ENCODE assay signal across 21 mouse cellular contexts in genomic region chr11:49721358-49721757, GRCm38 (mm10). TPM values are rescaled to one million over a fixed set of nuclear protein-coding genes. Genes with fewer than 3 reads are reported as not detected.
DNase-seq lines count a peak whose midpoint lies in the region; ATAC-seq and TF ChIP-seq lines count a peak whose summit lies in the region.
"Had no signal": no experiment of that assay in that cellular context is flagged by ENCODE, and none has a peak within 500 bp of the region (broad histone marks: within the 10 kb centered on the region; RNA-seq: fewer than 3 reads in every experiment).

No protein-coding gene starts in this region.

- no peak overlapping the region for H3K4me3 ChIP-seq in MEL (ENCODE audit: control insufficient read depth in 1 of 2, insufficient read depth in 1 of 2, low read depth in 2 of 2, low read length in 2 of 2)
- H3K4me3 ChIP-seq in liver, embryonic 11.5 days (ENCODE audit: low read depth, low read length), result no peak overlapping the region
- no peak overlapping the region for H3K4me3 ChIP-seq in liver, embryonic 15.5 days (replicated peaks)
- no peak overlapping the region for H3K4me3 ChIP-seq in stomach, embryonic 15.5 days (replicated peaks)
- H3K4me3 ChIP-seq in kidney, embryonic 16.5 days (ENCODE audit: low read length), result no peak overlapping the region
- H3K4me3 ChIP-seq: embryonic facial prominence, embryonic 10.5 days; forebrain, embryonic 13.5 days; heart, embryonic 15.5 days; hindbrain, embryonic 10.5 days; hindbrain, embryonic 15.5 days had no signal

- TF ChIP-seq CTCF in MEL (IDR thresholded peaks at IDR 0.05 in 2 of 3, conservative IDR thresholded peaks at IDR 0.05 in 1 of 3; ENCODE audit: control insufficient read depth in 1 of 3, insufficient read depth in 1 of 3, low read depth in 2 of 3, low read length in 3 of 3, poor library complexity in 1 of 3, severe bottlenecking in 1 of 3), result no peak

- no peaks in the 10 kb centered on the region for H3K9me3 ChIP-seq in MEL (replicated peaks; ENCODE audit: insufficient read depth, low read length)
- no peaks in the 10 kb centered on the region for H3K9me3 ChIP-seq in liver, embryonic 11.5 days (ENCODE audit: control insufficient read depth, low read length)
- no peaks in the 10 kb centered on the region for H3K9me3 ChIP-seq in liver, embryonic 15.5 days (replicated peaks)
- H3K9me3 ChIP-seq in stomach, embryonic 15.5 days, result no peaks in the 10 kb centered on the region
- no peaks in the 10 kb centered on the region for H3K9me3 ChIP-seq in kidney, embryonic 16.5 days (ENCODE audit: low read length)
- H3K9me3 ChIP-seq: embryonic facial prominence, embryonic 10.5 days; forebrain, embryonic 13.5 days; heart, embryonic 15.5 days; hindbrain, embryonic 10.5 days; hindbrain, embryonic 15.5 days had no signal

- no peak overlapping the region for H3K9ac ChIP-seq in MEL (ENCODE audit: control insufficient read depth, low read depth, low read length, poor library complexity, severe bottlenecking)
- H3K9ac ChIP-seq in liver, embryonic 11.5 days (ENCODE audit: low read depth, low read length), result no peak overlapping the region
- no peak overlapping the region for H3K9ac ChIP-seq in liver, embryonic 15.5 days
- no peak overlapping the region for H3K9ac ChIP-seq in stomach, embryonic 15.5 days
- H3K9ac ChIP-seq in kidney, embryonic 16.5 days (replicated peaks; ENCODE audit: low read length), result no peak overlapping the region
- H3K9ac ChIP-seq: forebrain, embryonic 13.5 days; heart, embryonic 15.5 days; hindbrain, embryonic 15.5 days had no signal

- no peaks in the 10 kb centered on the region for H3K79me2 ChIP-seq in MEL (ENCODE audit: control insufficient read depth, insufficient read depth, low read length, poor library complexity)

- no peak for TF ChIP-seq POLR2A in MEL (IDR thresholded peaks at IDR 0.05; ENCODE audit: control insufficient read depth in 1 of 2, insufficient read depth in 1 of 2, low read depth in 1 of 2, low read length in 2 of 2, poor library complexity in 1 of 2)

- H3K27ac ChIP-seq in MEL (ENCODE audit: control insufficient read depth, low read depth, low read length), result no peak overlapping the region
- H3K27ac ChIP-seq in liver, embryonic 11.5 days (ENCODE audit: low read depth, low read length), result no peak overlapping the region
- H3K27ac ChIP-seq in liver, embryonic 15.5 days (replicated peaks), result no peak overlapping the region; the same call in 1 of the 2 replicates
- H3K27ac ChIP-seq in stomach, embryonic 15.5 days, result no peak overlapping the region
- no peak overlapping the region for H3K27ac ChIP-seq in kidney, embryonic 16.5 days (ENCODE audit: low read length)
- H3K27ac ChIP-seq: embryonic facial prominence, embryonic 10.5 days; forebrain, embryonic 13.5 days; heart, embryonic 15.5 days; hindbrain, embryonic 10.5 days; hindbrain, embryonic 15.5 days had no signal

- TF ChIP-seq EP300 in MEL (IDR thresholded peaks at IDR 0.05; ENCODE audit: low read depth in 1 of 2, low read length in 2 of 2), result peak; percentile 57 to 79

- H3K36me3 ChIP-seq in MEL (ENCODE audit: control insufficient read depth in 1 of 2, insufficient read depth in 2 of 2, low read length in 2 of 2), result peaks cover 0 to 20% of the 10 kb centered on the region in 2 experiments; a peak in 2 of 4 replicates
- no peaks in the 10 kb centered on the region for H3K36me3 ChIP-seq in liver, embryonic 11.5 days (ENCODE audit: control insufficient read depth, insufficient read depth, low read length)
- H3K36me3 ChIP-seq in liver, embryonic 15.5 days (replicated peaks), result no peaks in the 10 kb centered on the region
- H3K36me3 ChIP-seq in stomach, embryonic 15.5 days, result no peaks in the 10 kb centered on the region
- no peaks in the 10 kb centered on the region for H3K36me3 ChIP-seq in kidney, embryonic 16.5 days (ENCODE audit: insufficient read depth, low read length)
- H3K36me3 ChIP-seq: heart, embryonic 15.5 days; hindbrain, embryonic 10.5 days; hindbrain, embryonic 15.5 days had no signal

- peaks cover 11 to 21% of the 10 kb centered on the region in 2 experiments for H3K4me1 ChIP-seq in MEL (ENCODE audit: control insufficient read depth in 1 of 2, insufficient read depth in 2 of 2, low read length in 2 of 2)
- peaks cover 17% of the 10 kb centered on the region for H3K4me1 ChIP-seq in liver, embryonic 11.5 days (replicated peaks; ENCODE audit: control insufficient read depth, insufficient read depth, low read length)
- H3K4me1 ChIP-seq in liver, embryonic 15.5 days (replicated peaks), result peaks cover 27% of the 10 kb centered on the region
- no peaks in the 10 kb centered on the region for H3K4me1 ChIP-seq in stomach, embryonic 15.5 days
- no peaks in the 10 kb centered on the region for H3K4me1 ChIP-seq in kidney, embryonic 16.5 days (ENCODE audit: insufficient read depth, low read length)
- H3K4me1 ChIP-seq: embryonic facial prominence, embryonic 10.5 days; forebrain, embryonic 13.5 days; hindbrain, embryonic 15.5 days had no signal

- no peaks in the 10 kb centered on the region for H3K27me3 ChIP-seq in MEL (ENCODE audit: control insufficient read depth in 1 of 2, insufficient read depth in 2 of 2, low read length in 2 of 2)
- no peaks in the 10 kb centered on the region for H3K27me3 ChIP-seq in liver, embryonic 11.5 days (replicated peaks; ENCODE audit: control insufficient read depth, insufficient read depth, low read length)
- H3K27me3 ChIP-seq in liver, embryonic 15.5 days, result no peaks in the 10 kb centered on the region
- no peaks in the 10 kb centered on the region for H3K27me3 ChIP-seq in stomach, embryonic 15.5 days (replicated peaks)
- no peaks in the 10 kb centered on the region for H3K27me3 ChIP-seq in kidney, embryonic 16.5 days (ENCODE audit: insufficient read depth, low read length)
- H3K27me3 ChIP-seq: CH12.LX; forebrain, embryonic 13.5 days; heart, embryonic 15.5 days; hindbrain, embryonic 15.5 days had no signal

- ATAC-seq in liver, embryonic 11.5 days (replicated peaks; ENCODE audit: low FRiP score), result peak; percentile 79
- ATAC-seq in liver, embryonic 15.5 days (ENCODE audit: insufficient read depth), result peak; percentile 78
- peak; percentile 58; the same call in 1 of the 2 replicates for ATAC-seq in stomach, embryonic 15.5 days (ENCODE audit: insufficient read depth, low FRiP score, low read depth)
- ATAC-seq in kidney, embryonic 16.5 days (ENCODE audit: low FRiP score, low TSS enrichment), result no peak
- ATAC-seq: forebrain, embryonic 13.5 days had no signal

- no peak for TF ChIP-seq RAD21 in MEL (IDR thresholded peaks at IDR 0.05; ENCODE audit: low read depth, low read length)

- peak overlapping the region; percentile 10 for H3K4me2 ChIP-seq in liver, embryonic 11.5 days
- 0 out of 2 replicates have a peak overlapping the region, but pooled peaks have one; percentile 13 for H3K4me2 ChIP-seq in liver, embryonic 15.5 days
- no peak overlapping the region for H3K4me2 ChIP-seq in stomach, embryonic 15.5 days
- H3K4me2 ChIP-seq in kidney, embryonic 16.5 days (replicated peaks; ENCODE audit: low read depth, low read length), result no peak overlapping the region
- H3K4me2 ChIP-seq: forebrain, embryonic 13.5 days; heart, embryonic 11.5 days; heart, embryonic 15.5 days; hindbrain, embryonic 15.5 days had no signal

- 39% methylated on average over 1 of the region's 1 CpGs for WGBS in liver, embryonic 11.5 days
- WGBS in liver, embryonic 15.5 days (ENCODE audit: insufficient replicate concordance), result 31% methylated on average over 1 of the region's 1 CpGs
- 72% methylated on average over 1 of the region's 1 CpGs for WGBS in stomach, embryonic 15.5 days
- WGBS in kidney, embryonic 16.5 days, result 88% methylated on average over 1 of the region's 1 CpGs

- no peak for DNase-seq in MEL (ENCODE audit: low read depth, low spot score)
- no peak for DNase-seq in liver, embryonic 11.5 days (ENCODE audit: low spot score)
- no peak for DNase-seq in yolk sac, embryonic 10.5 days (ENCODE audit: low spot score)
- no peak for DNase-seq in cerebellum, postnatal 14 days
- DNase-seq: adrenal gland, adult 2 months; adrenal gland, postnatal 25 days; cerebellum, adult 18-20 months; cerebellum, adult 9-11 months; gastrocnemius, postnatal 10 days; heart, adult 18-20 months had no signal

TF ChIP-seq in MEL, 35 proteins besides CTCF, POLR2A, EP300 and RAD21 (continues in another document):
- TF ChIP-seq UBTF (IDR thresholded peaks at IDR 0.05; ENCODE audit: borderline replicate concordance, insufficient read depth, low read depth, low read length), result no peak
- no peak for TF ChIP-seq SMC3 (IDR thresholded peaks at IDR 0.05; ENCODE audit: low read depth, low read length)
- TF ChIP-seq ELF1 (IDR thresholded peaks at IDR 0.05; ENCODE audit: low read depth, low read length), result no peak
- peak; percentile 38; the same call in 1 of the 2 replicates for TF ChIP-seq RCOR1 (IDR thresholded peaks at IDR 0.05; ENCODE audit: low read depth, low read length)
- no peak for TF ChIP-seq GABPA (IDR thresholded peaks at IDR 0.05; ENCODE audit: low read depth, low read length)
- 0 out of 2 replicates have a peak, but pooled peaks have one; percentile 21 for TF ChIP-seq ETS1 (IDR thresholded peaks at IDR 0.05; ENCODE audit: low read depth, low read length)
- no peak for TF ChIP-seq MEF2A (IDR thresholded peaks at IDR 0.05; ENCODE audit: extremely low read depth, insufficient replicate concordance, low read depth, low read length, poor library complexity, severe bottlenecking)
- peak; percentile 64 for TF ChIP-seq GATA1 (IDR thresholded peaks at IDR 0.05; ENCODE audit: low read depth, low read length)
- no peak for TF ChIP-seq ZC3H11A (IDR thresholded peaks at IDR 0.05; ENCODE audit: low read depth, low read length)
- no peak for TF ChIP-seq POLR2AphosphoS5 (IDR thresholded peaks at IDR 0.05; ENCODE audit: borderline replicate concordance, low read depth, low read length)

RNA-seq across cellular contexts. Expression of gene Cnot6, which starts 8.8 kb away (rescaled TPM):
- 38.9 and 45.5 TPM in 2 replicates for total RNA-seq in MEL (2012; rRNA removed)
- polyA plus RNA-seq in MEL (2012; ENCODE audit: insufficient read depth in 1 of 2, insufficient read length in 2 of 2, low read depth in 1 of 2, low replicate concordance in 2 of 2, missing spikeins in 1 of 2), result 10 to 100 TPM; 49.3 to 58.3 TPM
- 34.8 and 35.9 TPM in 2 replicates for polyA plus RNA-seq in liver, embryonic 11.5 days (2014; fragmentation: Nextera tagmentation; extraction: Ambion mirVana)
- polyA plus RNA-seq in liver, embryonic 15.5 days (2015; fragmentation: Nextera tagmentation; extraction: Ambion mirVana), result 18.7 and 18.8 TPM in 2 replicates
- polyA plus RNA-seq in stomach, embryonic 15.5 days (2015; fragmentation: Nextera tagmentation; extraction: Ambion mirVana), result 47.6 and 49.2 TPM in 2 replicates
- 53.7 and 65.7 TPM in 2 replicates for polyA plus RNA-seq in kidney, embryonic 16.5 days (2015; fragmentation: Nextera tagmentation; extraction: Ambion mirVana)

RNA-seq across cellular contexts. Expression of gene Scgb3a1, which starts 57.9 kb away (rescaled TPM):
- total RNA-seq in MEL (2012; rRNA removed), result not detected in 2 replicates
- polyA plus RNA-seq in MEL (2012; ENCODE audit: insufficient read depth in 1 of 2, insufficient read length in 2 of 2, low read depth in 1 of 2, low replicate concordance in 2 of 2, missing spikeins in 1 of 2), result not detected
- polyA plus RNA-seq in liver, embryonic 11.5 days (2014; fragmentation: Nextera tagmentation; extraction: Ambion mirVana), result not detected in 2 replicates
- 0.20 TPM in 1 of 2 replicates, not detected in the other for polyA plus RNA-seq in liver, embryonic 15.5 days (2015; fragmentation: Nextera tagmentation; extraction: Ambion mirVana)
- not detected in 2 replicates for polyA plus RNA-seq in stomach, embryonic 15.5 days (2015; fragmentation: Nextera tagmentation; extraction: Ambion mirVana)
- not detected in 2 replicates for polyA plus RNA-seq in kidney, embryonic 16.5 days (2015; fragmentation: Nextera tagmentation; extraction: Ambion mirVana)
- total RNA-seq: adrenal gland, adult 2 months; adrenal gland, postnatal 25 days; CH12.LX; gastrocnemius, postnatal 10 days had no signal
- polyA plus RNA-seq: adrenal gland, adult 2 months; embryonic facial prominence, embryonic 10.5 days; embryonic facial prominence, embryonic 14.5 days; forebrain, embryonic 13.5 days; hindbrain, embryonic 10.5 days had no signal

Comparison
In these comparisons a context has a peak if more than half of its experiments do, and no peak if none do; other contexts are left out.
1. H3K4me2 ChIP-seq: peak in liver, embryonic 11.5 days (single experiment) and liver, embryonic 15.5 days (single experiment); none in stomach, embryonic 15.5 days (single experiment) and kidney, embryonic 16.5 days (single experiment).